Mouse (Mus musculus): ENCODE measurements around the gene Scnn1b. TPM values are rescaled to one million over a fixed set of nuclear protein-coding genes. Genes with fewer than 3 reads are reported as not detected.

Scnn1b gene
- polyA plus RNA-seq, 1 experiment from 2014 or later, result 0.09 TPM

DNA sequence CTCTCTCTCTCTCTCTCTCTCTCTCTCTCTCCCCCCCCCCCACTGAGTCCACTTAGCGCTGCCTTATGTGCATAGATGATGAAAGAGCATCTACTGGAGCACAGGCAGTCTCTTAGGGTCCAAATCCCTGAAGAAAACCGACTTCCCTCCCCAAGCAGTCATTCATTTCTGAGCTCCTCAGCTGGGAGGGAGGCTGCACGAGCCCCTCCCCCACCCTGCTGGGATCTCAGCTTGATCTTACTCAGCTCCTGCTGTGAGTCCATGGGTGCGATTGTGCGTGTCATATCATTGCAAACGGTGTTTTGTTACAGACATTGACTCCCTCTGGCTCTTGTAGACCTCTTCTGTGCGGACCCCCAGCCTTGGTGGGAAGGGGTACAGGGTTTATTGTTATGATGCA is 35.1 kb downstream of the Scnn1b start:
- H3K4me3 ChIP-seq (ENCODE audit: low read depth, low read length), result no peak overlapping the region
- no peaks in the 10 kb centered on the region for H3K9me3 ChIP-seq (ENCODE audit: low read length)
- no peak overlapping the region for H3K4me2 ChIP-seq (ENCODE audit: low read depth, low read length)
- DNase-seq (no peak), ATAC-seq (no peak)
- H3K27ac ChIP-seq (ENCODE audit: low read depth), result no peak overlapping the region
- no peak overlapping the region for H3K9ac ChIP-seq (replicated peaks)
- no peaks in the 10 kb centered on the region for H3K4me1 ChIP-seq (ENCODE audit: insufficient read depth)
- TF ChIP-seq CTCF (IDR thresholded peaks at IDR 0.05; ENCODE audit: low read depth) (no peak), EP300 (IDR thresholded peaks at IDR 0.05; ENCODE audit: low read depth) (no peak)
- peaks cover 4% of the 10 kb centered on the region; the same call in 1 of the 2 replicates for H3K27me3 ChIP-seq (ENCODE audit: insufficient read depth, low read length)
- 12% methylated on average over 7 of the region's 7 CpGs for WGBS (ENCODE audit: insufficient replicate concordance)
- H3K36me3 ChIP-seq (replicated peaks; ENCODE audit: insufficient read depth, low read length), result no peaks in the 10 kb centered on the region

DNA sequence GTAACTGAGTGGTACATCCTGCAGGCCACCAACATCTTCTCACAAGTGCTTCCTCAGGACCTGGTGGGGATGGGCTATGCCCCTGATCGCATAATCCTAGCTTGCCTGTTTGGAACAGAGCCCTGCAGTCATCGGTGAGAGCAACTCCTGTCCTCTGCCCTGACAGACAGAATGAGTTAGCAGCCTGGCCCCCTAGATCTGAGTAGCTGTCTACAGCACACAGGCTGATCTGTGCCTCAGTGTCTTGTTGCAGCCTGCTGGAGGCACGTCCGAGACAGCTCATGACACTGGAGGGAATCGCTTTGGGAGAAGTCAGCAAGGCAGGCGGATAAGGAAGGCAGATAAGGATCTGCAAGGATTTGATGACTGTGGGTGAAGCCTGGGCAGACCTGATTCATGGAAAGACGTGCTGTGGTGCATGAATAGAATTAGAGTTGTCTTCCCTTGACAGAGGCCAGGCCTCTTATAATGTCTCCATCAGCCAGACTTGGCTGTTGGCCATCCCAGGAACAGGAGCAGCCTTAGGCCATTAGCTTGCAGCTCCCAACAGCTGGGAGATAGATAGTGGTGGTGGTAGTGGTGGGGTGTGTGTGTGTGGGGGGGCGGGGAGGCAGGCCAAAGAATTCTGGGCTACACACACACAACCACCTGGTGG is 38.0 kb downstream of the Scnn1b start:
- H3K27ac ChIP-seq (ENCODE audit: low read depth), result no peak overlapping the region
- ATAC-seq, result no peak
- H3K9me3 ChIP-seq (ENCODE audit: low read length), result no peaks in the 10 kb centered on the region
- peaks cover 4% of the 10 kb centered on the region; the same call in 1 of the 2 replicates for H3K27me3 ChIP-seq (ENCODE audit: insufficient read depth, low read length)
- DNase-seq, result no peak
- H3K4me3 ChIP-seq (ENCODE audit: low read depth, low read length), result no peak overlapping the region
- no peak overlapping the region for H3K9ac ChIP-seq (replicated peaks)
- H3K4me2 ChIP-seq (ENCODE audit: low read depth, low read length), result no peak overlapping the region
- 60% methylated on average over 8 of the region's 8 CpGs for WGBS (ENCODE audit: insufficient replicate concordance)
- no peaks in the 10 kb centered on the region for H3K36me3 ChIP-seq (replicated peaks; ENCODE audit: insufficient read depth, low read length)
- peaks cover 3% of the 10 kb centered on the region; the same call in 1 of the 2 replicates for H3K4me1 ChIP-seq (ENCODE audit: insufficient read depth)
- no peak for TF ChIP-seq EP300 (IDR thresholded peaks at IDR 0.05; ENCODE audit: low read depth)

DNA sequence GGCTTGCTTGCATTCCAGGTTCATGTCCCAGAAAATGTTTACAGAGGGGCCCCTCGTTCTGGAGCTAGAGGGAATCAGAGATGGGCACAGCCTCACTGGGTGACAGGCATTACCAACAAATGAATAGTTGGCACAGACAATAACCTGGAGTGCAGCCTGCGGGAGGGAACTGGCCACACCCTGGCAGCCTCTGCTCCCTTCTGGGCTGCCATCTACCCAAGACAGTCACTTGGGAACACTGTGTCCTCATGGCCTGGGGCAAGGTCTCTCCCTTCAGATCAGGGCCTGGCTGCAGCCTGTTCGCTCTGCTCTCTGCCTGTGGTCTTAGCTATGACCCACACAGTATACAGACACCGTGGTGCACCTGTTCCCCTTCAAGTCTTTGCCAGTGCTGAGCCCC is 42.0 kb downstream of the Scnn1b start:
- 61% methylated on average over 4 of the region's 4 CpGs for WGBS (ENCODE audit: insufficient replicate concordance)
- Histone ChIP-seq H3K4me3 (ENCODE audit: low read depth, low read length) (no peak overlapping the region), H3K9me3 (ENCODE audit: low read length) (no peaks in the 10 kb centered on the region), H3K36me3 (replicated peaks; ENCODE audit: insufficient read depth, low read length) (no peaks in the 10 kb centered on the region), H3K4me1 (ENCODE audit: insufficient read depth) (peaks cover 3% of the 10 kb centered on the region; the same call in 1 of the 2 replicates), H3K4me2 (ENCODE audit: low read depth, low read length) (no peak overlapping the region), H3K9ac (replicated peaks) (no peak overlapping the region), H3K27me3 (ENCODE audit: insufficient read depth, low read length) (no peaks in the 10 kb centered on the region), H3K27ac (ENCODE audit: low read depth) (no peak overlapping the region)
- TF ChIP-seq CTCF (IDR thresholded peaks at IDR 0.05; ENCODE audit: low read depth) (no peak), EP300 (IDR thresholded peaks at IDR 0.05; ENCODE audit: low read depth) (no peak)
- DNase-seq (no peak), ATAC-seq (no peak)

DNA sequence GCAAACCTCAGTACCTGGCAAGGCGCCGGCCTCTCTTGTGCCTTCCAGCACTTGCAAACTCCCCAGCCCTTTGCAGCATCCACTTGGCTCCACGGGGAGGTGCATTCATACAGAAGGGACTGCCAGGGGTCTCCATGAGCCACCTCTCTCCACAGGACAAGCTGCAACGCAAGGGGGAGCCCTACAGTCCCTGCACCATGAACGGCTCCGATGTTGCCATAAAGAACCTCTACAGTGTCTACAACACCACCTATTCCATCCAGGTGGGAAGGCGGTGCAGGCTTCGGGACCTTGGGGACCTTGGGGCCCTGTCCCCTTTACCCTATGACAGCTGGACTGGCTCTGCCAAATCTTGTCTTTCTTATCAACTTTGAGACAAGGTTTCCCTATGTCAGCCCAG is 47.4 kb downstream of the Scnn1b start:
- no peaks in the 10 kb centered on the region for H3K9me3 ChIP-seq (ENCODE audit: low read length)
- H3K36me3 ChIP-seq (replicated peaks; ENCODE audit: insufficient read depth, low read length), result no peaks in the 10 kb centered on the region
- no peak overlapping the region for H3K4me3 ChIP-seq (ENCODE audit: low read depth, low read length)
- no peak overlapping the region for H3K27ac ChIP-seq (ENCODE audit: low read depth)
- no peak for TF ChIP-seq CTCF (IDR thresholded peaks at IDR 0.05; ENCODE audit: low read depth)
- no peak for TF ChIP-seq EP300 (IDR thresholded peaks at IDR 0.05; ENCODE audit: low read depth)
- WGBS (ENCODE audit: insufficient replicate concordance), result 67% methylated on average over 8 of the region's 8 CpGs
- no peak for ATAC-seq
- no peak for DNase-seq
- H3K4me2 ChIP-seq (ENCODE audit: low read depth, low read length), result no peak overlapping the region
- H3K9ac ChIP-seq (replicated peaks), result no peak overlapping the region
- H3K4me1 ChIP-seq (ENCODE audit: insufficient read depth), result no peaks in the 10 kb centered on the region; the same call in 1 of the 2 replicates
- no peaks in the 10 kb centered on the region for H3K27me3 ChIP-seq (ENCODE audit: insufficient read depth, low read length)

DNA sequence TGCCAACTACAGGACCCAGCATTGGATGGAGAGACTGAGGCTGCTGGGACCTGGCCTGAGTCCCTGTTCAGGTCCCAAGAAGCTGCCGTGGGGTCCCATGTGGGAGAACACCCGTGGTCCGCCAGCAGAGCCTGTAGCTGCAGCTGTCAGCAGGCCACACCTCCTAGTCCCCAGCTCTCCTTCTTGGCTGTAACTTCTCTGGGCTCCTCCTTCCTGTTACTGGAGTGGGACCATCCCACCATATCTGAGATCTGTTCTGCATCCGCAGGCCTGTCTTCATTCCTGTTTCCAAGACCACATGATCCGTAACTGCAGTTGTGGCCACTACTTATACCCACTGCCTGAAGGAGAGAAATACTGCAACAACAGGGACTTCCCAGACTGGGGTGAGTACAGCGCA is 49.1 kb downstream of the Scnn1b start:
- Histone ChIP-seq H3K9me3 (ENCODE audit: low read length) (no peaks in the 10 kb centered on the region), H3K4me2 (ENCODE audit: low read depth, low read length) (no peak overlapping the region), H3K4me1 (ENCODE audit: insufficient read depth) (no peaks in the 10 kb centered on the region), H3K4me3 (ENCODE audit: low read depth, low read length) (no peak overlapping the region), H3K27me3 (ENCODE audit: insufficient read depth, low read length) (no peaks in the 10 kb centered on the region), H3K27ac (ENCODE audit: low read depth) (no peak overlapping the region), H3K9ac (replicated peaks) (no peak overlapping the region), H3K36me3 (replicated peaks; ENCODE audit: insufficient read depth, low read length) (no peaks in the 10 kb centered on the region)
- ATAC-seq, result no peak
- WGBS (ENCODE audit: insufficient replicate concordance), result 63% methylated on average over 6 of the region's 6 CpGs
- TF ChIP-seq EP300 (IDR thresholded peaks at IDR 0.05; ENCODE audit: low read depth) (no peak), CTCF (IDR thresholded peaks at IDR 0.05; ENCODE audit: low read depth) (no peak)
- DNase-seq, result no peak

DNA sequence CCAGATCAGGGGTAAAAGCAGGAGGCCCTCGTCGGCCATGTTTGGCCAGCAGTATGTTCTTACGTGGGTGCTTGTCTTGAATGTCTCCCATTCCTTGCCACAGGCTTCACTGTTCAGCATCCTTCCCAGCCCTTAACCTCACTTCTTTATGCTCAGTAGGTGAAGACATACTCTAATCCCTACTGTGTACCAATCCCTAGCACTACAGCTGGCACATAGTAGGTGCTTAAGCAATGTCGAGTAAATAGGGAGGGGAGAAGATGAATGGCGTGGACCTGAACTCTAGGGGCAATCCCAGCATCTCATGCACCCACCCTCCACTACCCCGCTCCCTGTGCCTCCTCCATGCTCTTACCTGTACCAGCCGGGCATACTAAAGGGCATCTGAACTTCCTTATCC is 59.5 kb downstream of the Scnn1b start:
- ATAC-seq (no peak), DNase-seq (no peak)
- no peak overlapping the region for H3K27ac ChIP-seq (ENCODE audit: low read depth)
- no peak overlapping the region for H3K4me2 ChIP-seq (ENCODE audit: low read depth, low read length)
- WGBS (ENCODE audit: insufficient replicate concordance), result 87% methylated on average over 7 of the region's 7 CpGs
- no peak overlapping the region for H3K9ac ChIP-seq (replicated peaks)
- H3K9me3 ChIP-seq (ENCODE audit: low read length), result no peaks in the 10 kb centered on the region
- peaks cover 14% of the 10 kb centered on the region for H3K36me3 ChIP-seq (replicated peaks; ENCODE audit: insufficient read depth, low read length)
- H3K4me1 ChIP-seq (ENCODE audit: insufficient read depth), result no peaks in the 10 kb centered on the region
- H3K4me3 ChIP-seq (ENCODE audit: low read depth, low read length), result no peak overlapping the region
- no peaks in the 10 kb centered on the region for H3K27me3 ChIP-seq (ENCODE audit: insufficient read depth, low read length)
- no peak for TF ChIP-seq CTCF (IDR thresholded peaks at IDR 0.05; ENCODE audit: low read depth)
- TF ChIP-seq EP300 (IDR thresholded peaks at IDR 0.05; ENCODE audit: low read depth), result no peak
